Mouse (Mus musculus): ENCODE data around the gene RPS10-NUDT3.

The RPS10-NUDT3 gene

GRCm38 (mm10) chr17:27575116-27575776 is 59.8 kb downstream of the RPS10-NUDT3 start:
- DNase-seq (ENCODE audit: low read depth), result no peak

- no peak for DNase-seq (ENCODE audit: low read depth)
Observed at GRCm38 (mm10) chr17:27574470-27575115, 60.4 kb downstream of the RPS10-NUDT3 start.

DNA sequence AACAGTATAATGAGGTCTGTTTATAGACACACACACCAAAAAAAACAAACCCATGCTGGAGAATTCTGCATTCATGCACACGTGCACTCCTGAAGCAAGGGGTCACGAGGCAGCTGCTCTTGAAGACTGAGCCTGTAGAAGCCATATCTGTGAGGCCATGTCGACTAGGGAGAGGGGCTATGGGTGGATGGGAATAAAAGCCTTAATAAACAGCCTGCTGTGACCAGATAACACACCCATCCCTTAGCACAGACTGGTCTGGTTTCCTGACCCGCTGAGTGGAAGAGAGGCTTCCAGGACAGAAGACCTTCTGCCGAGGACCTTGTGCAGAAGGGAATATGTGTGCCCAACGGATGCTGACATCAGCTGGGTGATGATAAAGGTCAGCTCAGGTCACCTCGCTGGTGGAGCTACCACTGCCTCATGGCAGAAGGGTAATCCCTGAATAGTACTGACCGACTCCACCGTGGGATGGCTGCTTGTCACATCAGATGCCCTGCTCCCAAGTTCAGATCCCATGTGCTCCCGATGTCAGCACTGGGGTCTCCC is 61.2 kb downstream of the RPS10-NUDT3 start:
- DNase-seq (ENCODE audit: low read depth), result no peak

- DNase-seq (ENCODE audit: low read depth), result peak; percentile 23
Observed at GRCm38 (mm10) chr17:27571315-27571714, 63.7 kb downstream of the RPS10-NUDT3 start.

DNA sequence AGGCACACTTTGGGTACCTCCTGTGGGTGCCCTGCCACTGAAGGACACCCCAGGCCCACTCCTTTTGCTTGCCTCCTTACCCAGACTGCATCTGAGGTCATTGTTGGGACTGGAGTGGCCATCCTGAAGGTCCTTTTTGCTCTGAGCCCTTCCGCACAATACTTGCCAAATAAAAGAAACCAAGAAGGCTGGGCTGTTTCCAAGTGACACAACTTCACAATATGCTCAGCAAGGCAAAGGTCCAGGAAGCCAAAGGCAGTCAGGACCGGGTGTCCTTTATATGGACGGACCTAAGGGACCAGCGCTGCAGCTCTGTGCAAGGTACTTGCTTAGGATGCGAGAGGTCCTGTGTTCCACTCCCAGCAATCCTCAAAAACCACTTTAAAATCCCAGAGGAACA is 66.8 kb downstream of the RPS10-NUDT3 start:
- DNase-seq (ENCODE audit: low read depth), result no peak

GRCm38 (mm10) chr17:27565942-27566267 is 69.1 kb downstream of the RPS10-NUDT3 start:
- no peak for DNase-seq (ENCODE audit: low read depth)

DNA sequence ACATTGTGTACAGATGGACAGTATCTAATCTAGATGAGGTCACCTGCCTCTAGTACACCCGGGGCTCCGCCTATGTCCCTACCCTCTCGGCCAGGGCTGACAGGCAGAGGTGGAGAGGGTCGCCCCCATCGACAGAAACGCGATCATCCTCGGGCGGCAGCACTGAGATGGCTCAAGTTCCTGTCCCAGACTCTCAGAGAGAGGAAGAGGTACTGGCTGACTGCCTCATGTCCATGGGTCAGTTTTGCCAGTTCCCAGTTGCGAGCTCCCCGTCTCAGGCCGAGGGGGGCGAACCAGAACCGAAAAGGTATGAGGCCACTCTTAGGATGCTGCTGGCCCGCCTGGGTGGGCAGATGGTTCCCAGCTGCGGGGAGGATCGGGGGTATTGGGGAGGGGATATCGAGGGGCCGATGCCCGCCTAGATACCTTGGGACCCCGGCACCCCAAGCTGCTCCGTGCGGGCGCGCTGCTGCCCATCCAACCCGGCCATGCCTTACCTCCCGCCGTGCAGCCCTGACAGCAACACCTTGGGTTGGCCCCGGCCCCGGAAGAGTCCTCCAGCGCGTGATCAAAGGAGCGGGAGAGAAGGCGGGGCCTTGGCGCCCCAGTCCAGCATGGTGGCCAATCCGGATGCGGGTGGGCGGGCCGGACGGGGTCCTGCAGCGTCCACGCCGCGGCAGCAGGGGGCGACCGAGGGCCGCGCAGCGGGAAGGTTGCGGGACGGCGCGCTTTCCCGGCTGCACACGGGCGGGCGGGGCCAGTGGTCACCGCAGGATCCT is 69.7 kb downstream of the RPS10-NUDT3 start, which contains the start of gene AI413582:
Gene AI413582, minus strand, starts transcription at position 594 of the 779 bp plus-strand sequence.
- DNase-seq (ENCODE audit: low read depth), result peak; percentile 96

DNA sequence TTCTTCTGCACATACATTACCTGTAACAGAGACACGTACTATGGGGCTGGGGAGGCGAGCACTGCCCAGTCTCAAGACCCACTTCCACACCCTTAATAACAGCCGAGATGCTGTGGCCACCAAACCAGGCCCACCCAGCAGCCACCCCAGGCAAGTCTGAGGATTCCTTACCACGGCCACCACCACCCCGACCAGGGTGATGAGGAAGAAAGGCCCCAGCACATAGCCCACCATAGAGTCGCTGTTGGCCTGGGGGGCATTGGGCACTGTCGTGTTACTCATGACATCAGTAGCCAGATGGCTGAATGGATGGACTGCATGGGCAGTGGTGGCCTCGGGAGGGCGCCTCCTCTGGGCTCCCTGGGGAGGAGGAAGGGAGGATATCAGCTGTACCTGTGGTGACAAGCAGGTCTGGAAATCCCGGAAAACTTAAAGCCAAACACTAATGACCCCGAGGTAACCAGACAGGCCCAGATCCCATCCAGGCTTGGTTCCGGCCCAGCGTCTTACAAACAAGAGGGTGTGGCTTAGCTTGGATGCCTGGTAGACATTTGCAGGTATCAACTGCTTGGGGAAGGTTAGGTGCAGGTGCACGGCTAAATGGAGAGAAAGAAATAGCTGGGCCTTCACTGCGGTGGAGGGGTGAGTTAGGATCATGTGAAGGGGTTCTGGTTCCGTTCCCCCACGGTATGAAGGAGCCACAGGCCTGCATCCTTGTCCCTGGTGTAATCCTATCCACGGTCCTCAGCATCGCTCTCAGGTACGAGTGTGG is 70.4 kb downstream of the RPS10-NUDT3 start:
- DNase-seq (ENCODE audit: low read depth), result peak; percentile 31

- DNase-seq (ENCODE audit: low read depth), result peak; percentile 36
Observed at GRCm38 (mm10) chr17:27563771-27564244, 71.2 kb downstream of the RPS10-NUDT3 start.

DNA sequence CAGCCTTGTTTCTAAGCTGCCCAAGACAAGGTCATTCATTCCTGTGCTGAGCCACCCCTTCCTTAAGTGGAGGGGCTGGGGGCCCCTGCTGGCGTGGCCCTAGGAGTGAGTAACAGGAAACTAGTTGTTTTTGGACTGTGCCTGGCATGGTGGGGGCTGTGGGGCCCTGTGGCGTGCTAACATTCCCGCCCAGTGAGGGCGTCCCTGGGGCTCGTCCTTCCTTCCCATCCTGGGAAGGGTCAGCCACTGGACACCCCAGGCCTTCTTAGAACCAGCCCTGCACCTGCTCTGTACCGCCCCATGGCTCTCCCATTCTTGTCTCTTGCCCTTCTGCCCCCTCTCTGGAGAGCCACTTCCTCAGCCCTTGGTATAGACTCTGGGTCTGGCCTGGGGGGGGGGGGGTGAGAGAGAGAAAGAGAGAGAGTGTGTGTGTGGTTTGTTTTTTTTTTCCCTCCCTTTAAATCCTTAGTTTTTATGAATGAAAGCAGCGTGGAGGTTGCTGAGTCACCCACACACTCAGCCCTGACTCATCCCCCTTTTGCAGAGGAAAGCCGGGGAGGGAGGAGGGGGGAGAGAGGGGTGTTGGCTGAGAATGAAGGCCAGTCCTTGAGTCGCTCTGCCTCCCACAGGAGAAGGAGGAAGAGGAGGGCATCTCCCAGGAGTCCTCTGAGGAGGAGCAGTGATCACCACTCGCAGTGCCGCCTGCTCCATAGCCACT is 73.1 kb downstream of the RPS10-NUDT3 start:
- peak; percentile 95 for DNase-seq (ENCODE audit: low read depth)

DNA sequence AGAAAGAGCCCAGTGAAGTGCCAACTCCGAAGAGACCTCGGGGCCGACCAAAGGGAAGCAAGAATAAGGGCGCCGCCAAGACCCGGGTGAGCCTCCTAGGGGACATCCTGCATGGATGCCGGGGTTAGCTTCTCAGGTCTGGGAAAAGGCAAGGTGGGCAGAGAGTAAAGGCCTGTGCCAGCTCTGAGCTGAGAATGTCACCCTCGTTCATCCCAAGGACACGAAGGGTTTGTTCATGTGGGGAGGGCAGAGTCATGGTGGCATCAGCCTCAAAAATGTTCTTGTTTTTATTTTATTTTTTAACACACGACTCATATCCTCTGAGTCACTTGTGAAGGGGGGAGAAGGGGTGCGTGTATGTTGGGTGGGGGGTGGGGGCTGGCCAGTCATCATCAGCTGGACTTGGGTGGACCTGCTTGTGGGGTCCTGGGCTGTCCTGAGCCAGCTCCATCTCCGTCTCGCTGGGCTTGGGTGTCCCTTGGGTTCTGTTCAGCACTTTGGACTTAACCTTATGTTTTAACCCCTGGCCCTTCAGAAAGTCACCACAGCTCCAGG is 74.0 kb downstream of the RPS10-NUDT3 start:
- DNase-seq (ENCODE audit: low read depth), result peak; percentile 59

- DNase-seq (ENCODE audit: low read depth), result peak; percentile 24
Observed at GRCm38 (mm10) chr17:27559596-27559995, 75.4 kb downstream of the RPS10-NUDT3 start.

- peak; percentile 48 for DNase-seq (ENCODE audit: low read depth)
Observed at GRCm38 (mm10) chr17:27558845-27559244, 76.2 kb downstream of the RPS10-NUDT3 start.

- peak; percentile 33 for DNase-seq (ENCODE audit: low read depth)
Observed at GRCm38 (mm10) chr17:27557927-27558661, 76.9 kb downstream of the RPS10-NUDT3 start.

DNA sequence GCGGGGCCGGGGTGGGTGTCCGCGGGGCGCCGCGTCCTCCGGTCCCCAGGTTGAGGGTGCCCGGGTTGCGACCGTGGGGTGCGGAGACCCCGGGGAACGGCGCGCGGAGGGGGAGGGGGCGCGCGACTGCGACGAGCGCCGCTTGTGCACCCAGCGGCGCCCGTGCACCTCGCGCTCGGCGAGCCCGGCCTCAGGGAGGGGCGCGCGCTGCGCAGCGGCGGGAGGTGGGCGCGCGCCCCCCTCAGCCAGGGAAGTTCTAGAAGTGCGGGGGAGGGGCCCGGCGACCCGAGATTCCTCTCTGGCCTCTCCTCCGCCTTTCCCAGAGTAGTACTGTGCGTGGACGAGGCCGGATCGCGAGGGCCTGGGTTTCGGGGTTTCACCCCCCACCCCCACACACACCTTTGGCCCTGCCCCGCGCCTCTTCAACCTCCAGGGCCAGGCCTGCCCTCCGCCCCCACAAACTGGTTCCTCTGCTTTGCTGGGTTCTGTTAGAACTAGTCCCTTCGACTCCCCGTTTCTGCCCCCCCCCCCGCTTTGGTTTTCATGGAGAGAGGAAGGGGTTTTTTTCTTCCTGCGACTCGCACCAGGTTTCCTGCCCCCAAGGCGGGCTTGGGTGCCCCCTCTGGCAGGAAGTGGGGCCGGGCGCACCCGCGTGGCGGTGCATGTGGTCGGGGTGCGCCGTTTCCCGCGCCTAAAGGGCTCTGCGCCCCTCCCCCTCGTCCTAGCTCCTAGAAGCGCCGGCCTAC is 77.7 kb downstream of the RPS10-NUDT3 start:
- peak; percentile 81 for DNase-seq (ENCODE audit: low read depth)

GRCm38 (mm10) chr17:27556315-27557011 is 78.6 kb downstream of the RPS10-NUDT3 start, which contains the start of gene Hmga1:
Gene Hmga1 (plus strand): TSS chr17:27556497.
- DNase-seq (ENCODE audit: low read depth), result peak; percentile 94

GRCm38 (mm10) chr17:27555512-27556172 is 79.4 kb downstream of the RPS10-NUDT3 start:
- peak; percentile 90 for DNase-seq (ENCODE audit: low read depth)

DNA sequence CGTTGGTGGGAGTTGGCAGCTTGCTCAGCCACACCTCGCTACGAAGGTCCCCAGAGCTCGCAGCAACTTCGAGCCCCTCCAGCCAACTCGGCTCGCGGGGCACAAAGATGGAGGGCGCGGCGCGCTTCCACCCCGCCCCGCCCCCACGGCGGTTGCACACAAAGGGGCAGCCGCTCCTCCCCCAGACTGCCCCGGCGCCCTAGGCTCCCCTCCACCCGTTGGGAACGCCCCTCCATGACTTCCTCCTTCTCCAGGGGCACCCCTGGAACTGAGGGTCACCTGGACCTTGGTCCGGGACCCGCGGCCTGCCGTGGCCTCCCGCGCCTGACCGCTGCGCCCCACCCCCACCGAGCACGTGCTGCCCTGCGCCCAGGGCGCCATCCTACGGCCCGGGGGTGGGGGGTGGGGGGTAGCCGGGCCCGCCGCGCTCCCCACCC is 79.9 kb downstream of the RPS10-NUDT3 start:
- peak; percentile 80 for DNase-seq (ENCODE audit: low read depth)
